Mouse (Mus musculus) small intestine, adult 2 months (tissue): ENCODE results near the gene Ccna1. TPM values are rescaled to one million over a fixed set of nuclear protein-coding genes. Genes with fewer than 3 reads are reported as not detected.
A peak's percentile ranks its signal among the peaks of the same experiment; 100 is the strongest.

Source experiments
- H3K27ac ChIP-seq: fragments of 200-500 bp; 2 replicates; pipeline ENCODE4 v1.5.1; 2012; ENCODE audit warnings: low read depth, low read length, control low read depth, inconsistent platforms; ENCODE audit not compliant: insufficient read depth
- H3K27me3 ChIP-seq: fragments of 200-500 bp; 2 replicates; pipeline ENCODE4 v1.6.1; 2012; ENCODE audit warnings: mild to moderate bottlenecking, moderate library complexity, low read length, inconsistent platforms; ENCODE audit not compliant: control insufficient read depth, insufficient read depth
- H3K36me3 ChIP-seq: fragments of 200-500 bp; 2 replicates; pipeline ENCODE4 v1.6.1; 2012; ENCODE audit warnings: mild to moderate bottlenecking, low read length, control low read depth, inconsistent platforms; ENCODE audit not compliant: control insufficient read depth, insufficient read depth
- H3K4me1 ChIP-seq: fragments of 200-500 bp; 2 replicates; pipeline ENCODE4 v1.6.1; 2012; ENCODE audit warnings: low read length, inconsistent platforms, mixed read lengths; ENCODE audit not compliant: control insufficient read depth, insufficient read depth, insufficient read length
- H3K4me3 ChIP-seq: fragments of 200-500 bp; 2 replicates; pipeline ENCODE4 v1.5.1; 2012; ENCODE audit warnings: low read depth, mild to moderate bottlenecking, control low read depth, inconsistent platforms, low read length, moderate library complexity
- CTCF ChIP-seq: fragments of 200-500 bp; IDR thresholded peaks from 2 replicates; pipeline ENCODE4 v1.5.1; 2012; ENCODE audit warnings: low read depth, mild to moderate bottlenecking, control low read depth, inconsistent platforms, low read length, moderate library complexity, mixed read lengths; ENCODE audit not compliant: insufficient replicate concordance, insufficient read length; ENCODE audit errors: extremely low read depth
- POLR2A ChIP-seq: fragments of 200-500 bp; IDR thresholded peaks from 2 replicates; pipeline ENCODE4 v1.6.1; 2012; ENCODE audit warnings: low read depth, mild to moderate bottlenecking, control low read depth, inconsistent platforms, low read length, moderate library complexity
- WGBS: fragments of 180-500 bp; shearing (Covaris S2); methylation state at CpG from one replicate; pipeline ENCODE4 v1.1.7; 2018; 5-methylcytosine and 5-hydroxymethylcytosine counted together
- polyA plus RNA-seq: library from polyadenylated mRNA; depleted of rRNA; stranded (reverse); fragments of >200 nt; gene quantifications from 2 replicates; pipeline ENCODE4 v1.2.3, GENCODE M21; 2012

Gene Ccna1
- polyA plus RNA-seq, 1 experiment: 0.20 TPM

DNA sequence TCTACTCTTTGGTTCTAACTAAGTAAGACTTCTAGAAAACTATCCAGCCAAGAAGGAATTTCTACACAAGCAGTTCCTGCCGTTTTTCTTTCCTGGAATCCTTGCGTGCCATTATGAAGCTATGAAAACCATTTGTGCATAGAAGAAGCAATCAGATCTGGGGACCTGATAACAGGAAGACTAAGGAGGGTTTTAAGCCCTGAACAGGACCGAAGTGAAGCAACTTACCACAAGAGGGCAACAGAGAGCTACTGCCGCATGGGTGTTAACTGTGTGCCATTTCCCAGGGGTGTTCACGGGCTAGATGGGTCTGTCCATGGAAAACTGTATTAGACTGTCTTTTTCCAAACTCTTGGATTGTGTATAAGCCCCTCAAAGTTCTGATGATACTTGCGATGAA is 24.8 kb upstream of the Ccna1 start:
- no peaks in the 10 kb centered on the region for H3K27me3 ChIP-seq
- H3K4me3 ChIP-seq: no peak overlapping the region
- peak; percentile 87; the same call in 1 of the 2 replicates for TF ChIP-seq CTCF
- TF ChIP-seq POLR2A: no peak
- WGBS: 7% methylated on average over 6 of the region's 6 CpGs
- H3K36me3 ChIP-seq: no peaks in the 10 kb centered on the region
- no peaks in the 10 kb centered on the region for H3K4me1 ChIP-seq
- no peak overlapping the region for H3K27ac ChIP-seq

DNA sequence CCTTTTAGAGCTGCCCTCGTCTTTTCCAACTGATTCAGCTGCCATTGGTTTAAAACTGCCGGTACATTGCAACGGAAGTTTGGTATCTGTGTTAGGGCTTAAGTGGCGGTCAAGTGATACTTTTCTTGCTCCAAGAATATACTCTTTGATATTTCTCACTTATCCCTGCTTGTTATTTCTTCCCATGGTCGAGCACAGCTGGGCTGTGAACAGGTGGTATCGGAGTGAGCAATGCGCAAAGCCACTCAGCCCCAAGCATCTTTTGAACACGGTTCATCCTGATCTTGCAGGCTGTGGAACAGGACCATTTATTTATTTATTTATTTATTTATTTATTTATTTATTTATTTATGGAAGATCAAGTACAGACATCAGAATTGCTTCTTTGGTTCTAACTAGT is 24.3 kb upstream of the Ccna1 start:
- Histone ChIP-seq H3K4me3 (no peak overlapping the region), H3K4me1 (no peaks in the 10 kb centered on the region), H3K36me3 (no peaks in the 10 kb centered on the region), H3K27me3 (no peaks in the 10 kb centered on the region), H3K27ac (no peak overlapping the region)
- WGBS: 61% methylated on average over 8 of the region's 8 CpGs
- no peak for TF ChIP-seq POLR2A
- no peak for TF ChIP-seq CTCF

DNA sequence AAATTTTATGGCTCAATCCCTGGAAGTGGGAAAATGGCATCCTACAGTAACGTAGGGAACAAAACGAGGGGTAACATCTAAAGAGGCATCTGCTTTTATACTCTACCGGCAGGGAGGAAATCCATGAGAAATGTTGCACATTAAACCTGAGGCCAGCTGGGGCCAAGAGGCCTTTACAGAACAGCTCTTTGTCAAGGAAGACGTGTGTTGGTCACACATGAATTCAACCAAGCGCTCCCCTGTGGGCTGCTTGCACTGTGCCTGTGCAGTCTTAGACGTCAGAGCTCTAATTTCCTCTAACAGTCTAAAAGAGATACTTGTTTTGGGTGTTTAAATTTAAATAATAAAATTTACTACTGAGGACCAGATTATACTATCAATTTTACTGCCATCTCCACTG is 22.9 kb upstream of the Ccna1 start:
- TF ChIP-seq POLR2A (no peak), CTCF (no peak)

DNA sequence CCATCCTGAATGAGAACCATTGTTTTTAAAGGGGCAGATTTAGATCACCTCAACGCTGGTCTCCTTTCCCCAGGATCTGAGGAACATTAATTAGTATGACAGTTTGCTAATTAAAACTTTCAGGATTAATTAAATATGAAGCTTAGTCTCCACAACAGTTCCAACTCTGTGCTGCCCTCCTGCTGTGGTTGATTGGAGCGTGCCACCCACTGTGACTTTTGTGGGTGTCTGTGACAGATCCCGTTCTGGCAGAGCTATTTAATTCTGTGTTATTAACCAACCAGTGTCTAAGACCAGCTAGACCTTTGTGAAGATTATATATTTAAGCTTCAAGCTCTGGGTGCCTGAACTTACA is 20.0 kb upstream of the Ccna1 start:
- no peaks in the 10 kb centered on the region for H3K36me3 ChIP-seq
- H3K27ac ChIP-seq: no peak overlapping the region
- WGBS: 70% methylated on average over 3 of the region's 3 CpGs
- H3K4me1 ChIP-seq: no peaks in the 10 kb centered on the region
- no peak overlapping the region for H3K4me3 ChIP-seq
- TF ChIP-seq POLR2A: no peak
- H3K27me3 ChIP-seq: no peaks in the 10 kb centered on the region

More for the DNA sequence above, 22.9 kb upstream of the Ccna1 start:
- WGBS: 41% methylated on average over 6 of the region's 6 CpGs
- Histone ChIP-seq H3K4me1 (no peaks in the 10 kb centered on the region), H3K27me3 (no peaks in the 10 kb centered on the region), H3K27ac (no peak overlapping the region), H3K36me3 (no peaks in the 10 kb centered on the region), H3K4me3 (no peak overlapping the region)

DNA sequence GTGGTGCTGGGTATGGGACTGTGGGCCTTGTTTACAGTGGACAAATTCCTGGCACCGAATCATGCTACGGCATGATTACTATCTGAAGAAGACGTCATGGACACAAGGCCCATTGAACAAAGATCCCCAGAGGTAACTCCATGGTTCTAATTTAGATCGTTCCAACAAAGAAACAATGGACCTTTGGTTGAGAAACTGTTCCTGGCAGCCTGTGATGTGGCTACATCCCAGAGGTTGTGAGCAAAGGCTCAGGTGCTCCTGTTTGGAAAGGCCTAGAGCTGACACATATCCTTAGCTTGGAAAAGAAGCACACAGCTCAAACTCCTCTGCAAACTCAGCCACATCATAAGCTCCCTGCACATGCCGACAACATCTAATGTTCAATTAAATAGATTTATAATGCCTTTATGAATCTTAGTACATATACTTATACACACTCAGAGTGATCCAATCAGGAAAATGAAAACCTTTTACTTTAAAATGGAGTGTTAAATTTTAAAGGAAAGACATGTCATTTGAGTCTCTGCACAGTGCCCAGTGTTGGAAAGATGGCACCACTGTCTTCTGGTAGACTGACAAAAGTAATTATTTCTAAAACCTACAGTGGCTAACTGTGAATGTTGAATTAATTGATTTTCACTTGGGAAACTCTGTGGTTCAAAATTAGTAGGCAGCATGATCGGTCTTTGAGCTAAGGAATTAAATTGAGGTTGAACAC is 19.4 kb upstream of the Ccna1 start:
- no peaks in the 10 kb centered on the region for H3K4me1 ChIP-seq
- no peaks in the 10 kb centered on the region for H3K36me3 ChIP-seq
- H3K27ac ChIP-seq: no peak overlapping the region
- TF ChIP-seq POLR2A: no peak
- no peak for TF ChIP-seq CTCF
- no peaks in the 10 kb centered on the region for H3K27me3 ChIP-seq
- H3K4me3 ChIP-seq: no peak overlapping the region
- WGBS: 83% methylated on average over 6 of the region's 6 CpGs

DNA sequence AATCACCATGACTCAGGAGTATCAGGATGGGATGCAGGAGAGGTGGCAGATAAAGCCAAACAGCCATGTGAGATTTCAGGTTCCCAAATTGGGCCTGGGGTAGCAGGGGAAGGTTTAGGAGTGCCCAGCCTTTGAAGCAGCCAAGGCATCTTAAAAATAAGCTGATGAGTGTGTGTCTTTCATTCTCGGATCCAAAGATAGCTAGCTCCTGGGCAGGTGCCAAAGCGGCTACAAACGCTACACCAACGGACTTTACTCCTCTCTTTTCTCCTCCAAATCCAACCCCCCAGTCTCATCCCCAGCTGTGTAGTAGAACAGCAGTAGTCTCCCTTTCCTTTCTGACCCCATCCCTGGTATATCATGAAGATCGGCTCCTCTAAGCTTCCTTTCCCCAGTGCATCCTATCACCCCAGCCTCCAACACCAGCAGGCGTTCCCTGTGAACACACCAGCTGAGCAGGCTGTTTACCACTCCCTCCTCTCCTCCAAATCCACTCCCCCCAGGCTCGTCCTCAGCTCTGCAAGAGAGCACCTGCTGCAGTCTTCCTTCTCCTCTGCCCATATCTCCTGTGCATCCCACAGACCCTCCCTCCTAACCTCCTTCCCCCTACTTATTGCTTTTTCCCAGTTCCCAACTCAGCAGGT is 12.6 kb upstream of the Ccna1 start:
- no peak overlapping the region for H3K4me3 ChIP-seq
- no peak overlapping the region for H3K27ac ChIP-seq
- WGBS: 15% methylated on average over 7 of the region's 7 CpGs
- H3K36me3 ChIP-seq: no peaks in the 10 kb centered on the region
- no peak for TF ChIP-seq CTCF
- no peak for TF ChIP-seq POLR2A
- no peaks in the 10 kb centered on the region for H3K4me1 ChIP-seq
- no peaks in the 10 kb centered on the region for H3K27me3 ChIP-seq

DNA sequence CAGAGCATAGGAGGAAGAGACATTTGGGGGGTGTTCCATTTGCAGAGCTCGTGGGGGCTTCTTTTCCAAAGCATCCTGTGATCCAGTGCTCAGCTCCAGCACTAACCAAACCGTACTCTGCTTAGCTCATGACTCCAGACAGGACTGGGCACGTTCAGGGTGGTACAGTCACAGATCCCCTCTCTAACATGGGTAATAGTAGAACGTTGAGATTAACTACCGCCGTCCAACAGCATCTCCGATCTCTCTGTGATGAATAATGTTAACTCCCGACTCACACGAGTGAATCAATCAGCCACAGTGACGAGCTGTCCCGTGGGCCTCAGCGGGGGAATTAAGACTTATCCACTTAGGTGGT is 11.3 kb upstream of the Ccna1 start:
- Histone ChIP-seq H3K27me3 (no peaks in the 10 kb centered on the region), H3K36me3 (no peaks in the 10 kb centered on the region), H3K4me1 (no peaks in the 10 kb centered on the region), H3K27ac (no peak overlapping the region), H3K4me3 (no peak overlapping the region)
- WGBS: 59% methylated on average over 12 of the region's 12 CpGs
- no peak for TF ChIP-seq POLR2A
- no peak for TF ChIP-seq CTCF
